In the genomic region with DNA sequence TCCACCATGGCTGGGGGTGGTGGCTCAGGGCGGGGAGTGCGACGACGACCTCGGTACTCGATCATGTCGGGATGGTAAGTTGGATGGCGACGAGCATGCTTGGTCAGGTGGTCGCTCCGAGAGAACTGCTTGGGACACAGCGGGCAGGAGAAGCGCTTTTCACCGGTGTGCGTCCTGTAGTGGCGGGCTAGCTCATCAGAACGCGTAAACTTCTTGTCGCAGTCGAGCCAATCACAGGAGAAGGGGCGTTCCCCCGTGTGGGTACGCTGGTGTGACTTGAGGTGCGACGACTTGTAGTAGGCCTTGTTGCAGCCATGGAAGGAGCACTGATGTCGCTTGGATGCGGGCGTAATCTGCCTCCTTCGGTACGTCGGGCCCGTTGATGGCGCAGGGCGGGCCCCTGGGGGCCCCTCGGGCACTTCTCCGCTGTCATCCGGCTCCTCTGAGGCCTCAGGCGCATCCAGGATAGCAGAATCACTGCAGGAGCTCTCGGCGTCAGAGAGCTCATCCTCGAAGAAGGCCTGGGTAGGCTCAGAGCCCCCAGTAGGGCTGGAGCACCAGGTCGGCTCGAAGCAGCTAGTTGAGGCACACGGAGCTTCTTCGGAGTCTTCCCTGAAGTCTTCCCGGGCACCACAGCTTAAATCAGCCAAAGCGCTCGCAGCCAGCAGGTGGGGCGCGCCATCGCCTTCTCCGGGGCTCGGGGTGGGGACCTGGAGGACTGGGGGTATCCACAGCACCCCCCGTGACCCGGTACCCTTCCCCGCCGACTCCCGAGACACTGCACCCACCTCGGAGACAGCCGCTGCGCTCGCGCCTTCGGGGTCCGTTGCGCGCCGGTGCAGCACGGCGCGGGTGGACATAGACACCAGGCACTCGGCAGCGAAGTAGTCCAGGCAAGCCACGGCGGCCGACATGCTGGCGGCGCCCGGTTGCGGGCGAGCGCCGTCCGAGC, we compare ENCODE assay signal across 8 mouse cellular contexts. TPM values are rescaled to one million over a fixed set of nuclear protein-coding genes. Genes with fewer than 3 reads are reported as not detected.
A peak's percentile ranks its signal among the peaks of the same experiment; 100 is the strongest.
DNase-seq lines count a peak whose midpoint lies in the region; ATAC-seq lines count a peak whose summit lies in the region.

No protein-coding gene starts in this region.

- no peaks in the 10 kb centered on the region for H3K4me1 ChIP-seq in forebrain, embryonic 14.5 days (ENCODE audit: control insufficient read depth, insufficient read depth, low read length)
- peaks cover 5% of the 10 kb centered on the region; the same call in 1 of the 2 replicates for H3K4me1 ChIP-seq in lung, embryonic 16.5 days (replicated peaks; ENCODE audit: control insufficient read depth, insufficient read depth, low read length)

- no peaks in the 10 kb centered on the region for H3K36me3 ChIP-seq in forebrain, embryonic 14.5 days (ENCODE audit: control insufficient read depth, insufficient read depth, low read length)
- 0 out of 2 replicates have a peak, but pooled peaks cover 2% of the 10 kb centered on the region for H3K36me3 ChIP-seq in lung, embryonic 16.5 days (ENCODE audit: control insufficient read depth, insufficient read depth, low read length)

- H3K9me3 ChIP-seq in forebrain, embryonic 14.5 days (replicated peaks; ENCODE audit: control insufficient read depth, low read length) = peaks cover 21% of the 10 kb centered on the region
- H3K9me3 ChIP-seq in lung, embryonic 16.5 days (ENCODE audit: control insufficient read depth, low read length) = peaks cover 24% of the 10 kb centered on the region

- H3K27ac ChIP-seq in forebrain, embryonic 14.5 days (ENCODE audit: low read depth, low read length) = no peak overlapping the region
- no peak overlapping the region for H3K27ac ChIP-seq in lung, embryonic 16.5 days (ENCODE audit: low read length)

- intact Hi-C loops in left cerebral cortex, postnatal 4 days (cut with DNase I) = no loop called here

- H3K4me2 ChIP-seq in forebrain, embryonic 14.5 days (ENCODE audit: low read length) = peak overlapping the region; percentile 73
- peak overlapping the region; percentile 93 for H3K4me2 ChIP-seq in lung, embryonic 16.5 days (ENCODE audit: low read depth, low read length)

- H3K9ac ChIP-seq in forebrain, embryonic 14.5 days (ENCODE audit: low read length) = peak overlapping the region; percentile 32; the same call in 1 of the 2 replicates
- H3K9ac ChIP-seq in lung, embryonic 16.5 days (ENCODE audit: low read length) = peak overlapping the region; percentile 55

- DNase-seq in left cerebral cortex, postnatal 4 days = peak; percentile 30
- DNase-seq in left cerebral cortex, adult 9 months (ENCODE audit: low spot score in 2 of 2) = no peak
- DNase-seq in adrenal gland, postnatal 36 days = peak; percentile 9 to 33
- peak; percentile 51 for DNase-seq in forebrain, embryonic 14.5 days (ENCODE audit: low spot score)
- peak; percentile 6 for DNase-seq in induced T-regulatory cell, adult 2 months (ENCODE audit: low read depth)
- peak; percentile 14 for DNase-seq in right cerebral cortex, postnatal 25 days
- no peak for DNase-seq in MN1 (ENCODE audit: low spot score)

- H3K27me3 ChIP-seq in forebrain, embryonic 14.5 days (replicated peaks; ENCODE audit: control insufficient read depth, insufficient read depth, low read length) = peaks cover 62% of the 10 kb centered on the region
- peaks cover 31% of the 10 kb centered on the region for H3K27me3 ChIP-seq in lung, embryonic 16.5 days (ENCODE audit: control insufficient read depth, insufficient read depth, low read depth, low read length)

- 1% methylated on average over 84 of the region's 84 CpGs for WGBS in forebrain, embryonic 14.5 days
- 6% methylated on average over 83 of the region's 84 CpGs for WGBS in lung, embryonic 16.5 days

- peak overlapping the region; percentile 41 for H3K4me3 ChIP-seq in forebrain, embryonic 14.5 days (ENCODE audit: low read depth, low read length)
- peak overlapping the region; percentile 59 for H3K4me3 ChIP-seq in lung, embryonic 16.5 days (ENCODE audit: low read length)

- no peak for ATAC-seq in forebrain, embryonic 14.5 days
- ATAC-seq in lung, embryonic 16.5 days (ENCODE audit: low read depth) = no peak

RNA-seq across cellular contexts. Expression of gene Klf14, which starts 0.8 kb away (rescaled TPM):
- total RNA-seq in left cerebral cortex, postnatal 4 days (2021) = under 1 TPM; 0.16 to 0.36 TPM
- not detected for total RNA-seq in adrenal gland, postnatal 36 days (2021)
- 0.18 and 0.20 TPM in 2 replicates for polyA plus RNA-seq in forebrain, embryonic 14.5 days (2014; fragmentation: Nextera tagmentation; extraction: Ambion mirVana)
- polyA plus RNA-seq in lung, embryonic 16.5 days (2015; fragmentation: Nextera tagmentation; extraction: Ambion mirVana) = 1.5 and 2.0 TPM in 2 replicates

RNA-seq across cellular contexts. Expression of gene Tsga13, which starts 42.7 kb away (rescaled TPM):
- total RNA-seq in left cerebral cortex, postnatal 4 days (2021) = 1 to 10 TPM in 1 of 2 experiments, under 1 TPM in 1; 0.56 to 1.7 TPM
- total RNA-seq in adrenal gland, postnatal 36 days (2021) = not detected
- not detected in 2 replicates for polyA plus RNA-seq in forebrain, embryonic 14.5 days (2014; fragmentation: Nextera tagmentation; extraction: Ambion mirVana)
- polyA plus RNA-seq in lung, embryonic 16.5 days (2015; fragmentation: Nextera tagmentation; extraction: Ambion mirVana) = 0.25 TPM in 1 of 2 replicates, not detected in the other

Comparison
In these comparisons a context has a peak if more than half of its experiments do, and no peak if none do; other contexts are left out.
1. DNase-seq: peak in left cerebral cortex, postnatal 4 days (single experiment), adrenal gland, postnatal 36 days (2 of 2), forebrain, embryonic 14.5 days (single experiment), induced T-regulatory cell, adult 2 months (single experiment) and right cerebral cortex, postnatal 25 days (single experiment); none in left cerebral cortex, adult 9 months (0 of 2) and MN1 (single experiment).